Mouse (Mus musculus) adrenal gland, postnatal 4 days (tissue): ENCODE measurements around the gene Smarca4. TPM values are rescaled to one million over a fixed set of nuclear protein-coding genes. Genes with fewer than 3 reads are reported as not detected.

ENCODE experiments used
- DNase-seq, 2 experiments: peaks; one replicate each; pipeline ENCODE4 v3.0.0; 2021 to 2022; ENCODE audit warnings: low spot score in 2 of 2, mixed read lengths in 2 of 2
- microRNA-seq: library from miRNA; unstranded; fragments of <30 nt; microRNA quantifications from one replicate; pipeline ENCODE4 v1.2.0, GENCODE M21; 2021
- total RNA-seq, 2 experiments: library from RNA; stranded (reverse); gene quantifications; 2 replicates each; pipeline ENCODE4 v1.2.3; 2021

Gene Smarca4
- total RNA-seq, 2 experiments from 2014 or later = 86.1 to 94.8 TPM

DNA sequence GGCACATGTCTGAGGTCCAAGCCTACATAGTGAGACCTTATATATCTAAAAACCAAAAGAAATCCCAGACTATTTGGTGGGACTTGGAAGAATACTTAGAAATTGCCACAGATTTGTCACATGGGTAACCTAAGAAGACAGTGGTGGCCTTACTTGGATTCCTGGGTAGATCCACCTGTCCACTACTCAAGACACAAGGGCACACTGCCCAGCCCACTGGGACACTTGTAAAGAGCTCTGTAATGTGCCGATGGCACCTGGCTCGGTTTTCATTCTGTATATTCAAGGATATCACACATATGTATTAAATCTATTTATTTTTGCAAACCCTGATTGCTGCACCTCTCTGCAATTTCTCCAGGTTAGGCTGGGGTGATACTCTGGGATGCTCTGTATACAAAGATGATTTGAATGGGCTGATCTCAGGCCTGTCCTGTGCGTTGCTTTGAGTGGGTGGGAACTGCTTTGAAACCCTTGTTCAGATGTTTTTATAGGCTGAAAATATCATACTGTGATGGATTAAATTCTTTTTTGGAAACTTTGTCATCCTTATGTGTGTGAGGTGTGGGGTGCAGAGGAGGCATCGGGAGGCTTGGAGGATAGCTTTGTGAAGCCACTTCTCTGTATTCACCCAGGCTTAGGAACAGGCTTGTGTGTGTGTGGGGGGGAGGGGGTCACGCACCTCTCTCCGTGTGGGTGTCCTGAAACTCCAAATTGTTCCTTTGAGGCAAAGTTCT is 133.6 kb downstream of the Smarca4 start:
- DNase-seq = no peak

DNA sequence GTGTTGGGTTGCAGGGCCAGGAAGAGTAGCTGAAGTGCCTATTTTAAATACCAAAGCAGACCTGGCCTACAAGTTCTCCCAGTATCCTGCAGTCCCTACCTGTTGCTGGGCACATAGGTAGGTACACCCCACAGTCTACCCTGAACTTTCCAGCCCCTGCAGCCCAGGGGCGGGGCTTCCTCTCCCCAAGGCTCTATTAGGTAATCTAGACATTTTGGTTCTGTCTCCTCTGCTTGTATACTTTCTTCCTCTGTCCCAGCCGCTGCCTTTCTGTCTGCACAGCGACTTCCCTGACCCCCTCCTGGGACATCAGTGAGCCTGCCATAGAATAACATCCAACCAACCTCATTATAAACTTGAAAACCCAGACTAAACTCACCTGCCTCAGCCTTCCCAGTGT is 134.4 kb downstream of the Smarca4 start:
- no peak for DNase-seq

DNA sequence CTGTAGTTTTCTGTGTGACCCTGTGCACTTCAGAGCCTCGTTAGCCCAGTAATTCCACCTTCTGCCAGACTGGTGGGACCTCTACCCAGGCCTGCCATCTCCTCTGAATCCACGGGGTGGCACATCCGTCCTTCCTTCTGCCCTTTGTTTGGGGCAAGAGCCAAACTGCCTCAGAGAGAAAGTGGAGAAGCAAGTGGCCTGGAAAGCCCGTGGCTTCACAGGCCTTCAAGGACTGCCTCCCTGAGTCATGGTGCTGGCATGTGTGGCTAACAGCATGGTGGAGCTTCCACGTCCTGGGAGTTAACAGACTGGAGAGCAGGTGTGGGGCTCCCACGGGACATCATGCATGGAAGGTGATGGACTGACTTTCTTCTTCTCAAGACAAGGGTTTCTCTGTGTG is 135.4 kb downstream of the Smarca4 start:
- DNase-seq = no peak

- no peak for DNase-seq
These were observed 136.4 kb downstream of the Smarca4 start for GRCm38 (mm10) chr9:21752252-21752792.

Small RNAs within 50 kb of the gene (microRNA-seq; reads per million reads assigned to microRNA genes)
- gene Mir1946b = not detected

Other genes with a start within 250 kb of the Smarca4 start
- gene Ilf3, start 248.3 kb upstream of the Smarca4 start, total RNA-seq = 100 to 1,000 TPM; 107 to 118 TPM
- 10 to 100 TPM; 34.0 to 35.3 TPM for gene Qtrt1, start 204.3 kb upstream of the Smarca4 start, total RNA-seq
- 100 to 1,000 TPM; 111 to 116 TPM for gene Dnm2, start 191.3 kb upstream of the Smarca4 start, total RNA-seq
- gene Tmed1, start 105.9 kb upstream of the Smarca4 start, total RNA-seq = 10 to 100 TPM; 37.3 to 37.8 TPM
- 1 to 10 TPM; 3.7 to 5.0 TPM for gene AB124611, start 90.0 kb upstream of the Smarca4 start, total RNA-seq
- gene Carm1, start 69.3 kb upstream of the Smarca4 start, total RNA-seq = 10 to 100 TPM; 71.4 to 83.9 TPM
- gene Timm29, start 23.4 kb upstream of the Smarca4 start, total RNA-seq = 10 to 100 TPM; 55.6 to 57.3 TPM
- 10 to 100 TPM; 27.2 to 28.4 TPM for gene Yipf2, start 23.3 kb upstream of the Smarca4 start, total RNA-seq
- 10 to 100 TPM; 26.7 to 31.9 TPM for gene Ldlr, start 107.3 kb downstream of the Smarca4 start, total RNA-seq
- 10 to 100 TPM; 19.6 to 22.8 TPM for gene Spc24, start 144.1 kb downstream of the Smarca4 start, total RNA-seq
- 10 to 100 TPM; 52.5 to 57.4 TPM for gene Kank2, start 182.6 kb downstream of the Smarca4 start, total RNA-seq
- 1 to 10 TPM; 1.3 to 7.3 TPM for gene Angptl8, start 219.3 kb downstream of the Smarca4 start, total RNA-seq
- 10 to 100 TPM; 74.7 to 79.1 TPM for gene Dock6, start 236.5 kb downstream of the Smarca4 start, total RNA-seq